Mouse (Mus musculus): Measurements from ENCODE around the gene Olfr628.
"Not testable (repeated sequence)": the region's sequence is repeated elsewhere in the genome, so short reads cannot be mapped to it uniquely, and the experiment has no call there.

Olfr628 gene

GRCm38 (mm10) chr7:103730074-103730473 is at the start of gene Olfr628:
Gene Olfr628, plus strand, starts transcription at chr7:103730374.
- DNase-seq, result no peak

DNA sequence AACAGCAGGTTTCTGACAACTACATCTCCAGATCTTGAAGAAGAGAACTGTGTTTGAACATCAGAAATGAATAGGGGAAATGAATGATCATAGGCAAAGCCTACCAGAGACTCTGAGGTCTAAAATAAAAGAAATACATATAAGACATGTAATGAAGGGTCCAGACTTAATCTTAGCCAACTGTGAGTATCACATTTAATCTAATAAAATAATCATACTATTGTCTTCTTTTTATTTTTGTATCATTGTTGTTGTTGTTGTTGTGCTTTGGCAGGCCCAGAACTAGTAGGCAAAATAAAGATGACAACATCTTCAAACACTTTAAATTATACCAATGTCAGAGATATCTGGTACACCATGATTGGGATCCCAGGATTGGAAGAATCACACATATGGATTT is 47.8 kb upstream of the Olfr628 start, which contains the start of gene Olfr625-ps1:
Gene Olfr625-ps1 (plus strand): TSS at position 301 of the 400 bp plus-strand sequence.
- DNase-seq, result no peak

DNA sequence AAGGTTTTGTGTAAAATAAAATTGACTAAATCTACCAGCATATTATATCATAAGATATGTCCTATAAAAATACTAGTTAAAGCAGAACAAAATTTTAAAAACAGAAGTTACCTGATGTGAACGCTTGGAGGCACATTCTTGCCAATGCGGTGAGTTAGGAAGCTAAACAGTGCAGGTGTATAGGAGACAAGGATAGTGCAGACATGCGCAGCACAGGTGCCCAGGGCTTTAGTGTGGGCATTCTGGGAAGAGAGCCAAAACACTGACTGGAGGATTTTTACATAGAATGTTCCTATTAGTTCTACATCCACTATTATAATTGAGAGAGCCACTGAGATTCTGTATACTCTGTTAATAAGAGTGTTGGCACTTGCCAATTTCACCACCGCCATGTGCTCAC is 30.7 kb upstream of the Olfr628 start:
- DNase-seq, result no peak

GRCm38 (mm10) chr7:103712024-103712423 is 18.1 kb upstream of the Olfr628 start:
- peak; percentile 11 for DNase-seq

DNA sequence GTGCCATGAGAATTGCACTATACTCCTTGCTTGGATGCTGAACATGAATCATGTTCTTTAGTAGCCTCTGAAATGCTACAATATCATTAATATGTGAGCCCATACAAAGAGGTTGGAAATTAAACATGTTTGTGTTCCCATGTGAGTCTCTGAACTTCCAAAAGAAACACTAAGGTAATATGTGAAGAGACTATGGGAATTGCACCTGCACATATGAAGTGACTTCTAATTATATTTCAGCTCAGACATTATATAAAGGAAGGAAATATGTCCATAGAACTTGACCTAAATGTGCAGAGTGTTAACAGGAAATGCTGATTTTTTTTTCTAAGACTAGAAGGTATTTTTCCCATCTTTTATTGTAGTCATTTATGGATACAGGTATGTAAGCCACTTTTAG is 15.8 kb upstream of the Olfr628 start, which contains the start of gene Olfr243:
Gene Olfr243 (plus strand): TSS at position 301 of the 400 bp plus-strand sequence.
- DNase-seq, result no peak

GRCm38 (mm10) chr7:103716398-103716797 is 13.8 kb upstream of the Olfr628 start:
- DNase-seq, result not testable (repeated sequence)

GRCm38 (mm10) chr7:103744843-103745242 is 14.7 kb downstream of the Olfr628 start, which contains the start of gene Olfr629:
Gene Olfr629, minus strand, starts transcription at chr7:103744943.
- no peak for DNase-seq

GRCm38 (mm10) chr7:103757233-103757632 is 27.1 kb downstream of the Olfr628 start, which contains the start of gene Olfr630:
Gene Olfr630, minus strand, starts transcription at chr7:103757333.
- no peak for DNase-seq

DNA sequence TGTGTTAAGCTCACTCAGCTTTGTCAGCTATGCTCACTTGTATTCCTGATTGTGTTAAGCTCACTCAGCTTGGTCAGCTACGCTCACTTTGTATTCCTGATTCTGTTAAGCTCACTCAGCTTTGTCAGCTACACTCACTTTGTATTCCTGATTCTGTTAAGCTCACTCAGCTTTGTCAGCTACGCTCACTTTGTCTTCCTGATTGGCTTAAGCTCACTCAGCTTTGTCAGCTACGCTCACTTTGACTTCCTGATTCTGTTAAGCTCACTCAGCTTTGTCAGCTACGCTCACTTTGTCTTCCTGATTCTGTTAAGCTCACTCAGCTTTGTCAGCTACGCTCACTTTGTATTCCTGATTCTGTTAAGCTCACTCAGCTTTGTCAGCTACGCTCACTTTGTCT is 32.0 kb downstream of the Olfr628 start:
- DNase-seq, result not testable (repeated sequence)

DNA sequence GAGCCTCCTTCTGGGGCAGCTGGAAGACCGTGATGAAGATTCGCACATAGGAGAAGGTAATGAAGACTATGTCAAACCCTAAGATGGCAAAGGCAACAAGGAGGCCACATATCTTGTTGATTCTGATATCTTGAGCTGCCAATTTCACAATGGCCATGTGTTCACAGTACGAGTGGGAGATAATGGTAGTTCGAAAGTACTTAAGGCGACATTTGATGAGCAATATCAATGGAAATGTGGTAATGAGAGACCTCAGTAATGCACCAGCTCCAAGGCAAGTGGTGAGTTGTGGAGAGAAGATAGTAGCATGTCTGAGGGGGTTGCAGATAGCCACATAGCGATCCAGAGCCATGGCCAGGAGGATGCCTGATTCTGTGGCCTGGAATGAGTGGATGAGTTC is 37.5 kb downstream of the Olfr628 start:
- not testable (repeated sequence) for DNase-seq

DNA sequence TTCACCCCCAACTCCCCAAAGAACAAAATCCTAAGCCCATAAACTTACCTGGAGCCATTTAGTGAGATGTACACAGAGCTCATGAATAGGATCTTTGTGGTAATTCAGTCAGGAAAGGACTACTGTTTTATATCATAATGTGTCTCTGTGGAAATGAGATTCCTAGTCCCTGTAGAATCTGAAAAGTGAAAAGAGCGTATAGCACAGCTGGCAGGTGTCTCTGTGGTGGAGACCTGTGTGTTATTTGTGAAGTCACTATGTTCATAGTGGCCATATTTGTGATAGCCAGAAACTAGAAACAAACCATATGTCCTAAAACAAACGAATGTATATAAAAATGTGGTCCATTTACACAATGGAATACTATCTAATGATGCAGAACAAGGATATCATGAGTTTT is 41.3 kb downstream of the Olfr628 start, which contains the start of gene Olfr69:
Gene Olfr69 (minus strand): TSS at position 101 of the 400 bp plus-strand sequence.
- DNase-seq, result no peak

DNA sequence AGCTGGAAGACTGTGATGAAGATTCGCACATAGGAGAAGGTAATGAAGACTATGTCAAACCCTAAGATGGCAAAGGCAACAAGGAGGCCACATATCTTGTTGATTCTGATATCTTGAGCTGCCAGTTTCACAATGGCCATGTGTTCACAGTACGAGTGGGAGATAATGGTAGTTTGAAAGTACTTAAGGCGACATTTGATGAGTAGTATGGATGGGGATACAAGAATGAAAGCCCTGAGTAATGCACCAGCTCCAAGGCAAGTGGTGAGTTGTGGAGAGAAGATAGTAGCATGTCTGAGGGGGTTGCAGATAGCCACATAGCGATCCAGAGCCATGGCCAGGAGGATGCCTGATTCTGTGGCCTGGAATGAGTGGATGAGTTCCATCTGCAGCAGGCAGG is 47.5 kb downstream of the Olfr628 start:
- not testable (repeated sequence) for DNase-seq

DNA sequence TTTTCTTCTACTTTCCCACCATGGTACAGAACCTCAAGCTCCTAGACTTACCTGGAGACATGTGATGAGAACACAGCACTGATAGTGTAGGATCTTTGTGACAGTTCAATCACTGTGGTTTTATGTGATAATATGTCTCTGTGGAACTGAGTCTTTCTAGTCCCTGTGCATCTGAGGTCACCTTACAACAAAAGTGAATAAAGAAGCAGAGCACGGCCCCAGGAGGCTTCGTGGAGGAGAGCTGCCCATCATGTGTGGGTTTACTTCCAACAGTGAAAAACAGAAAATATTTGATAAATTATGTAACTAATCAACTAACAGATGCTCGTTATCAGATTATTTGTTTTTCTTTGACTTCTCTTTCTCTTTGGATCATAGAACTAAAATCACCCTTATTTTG is 49.4 kb downstream of the Olfr628 start, which contains the start of gene Olfr68:
Gene Olfr68 (minus strand): TSS at position 101 of the 400 bp plus-strand sequence.
- no peak for DNase-seq

Data from thymus, postnatal 25 days (tissue).